Mouse (Mus musculus) lung, embryonic 15.5 days (tissue): Measurements from ENCODE around the gene Lrrtm3. TPM values are rescaled to one million over a fixed set of nuclear protein-coding genes. Genes with fewer than 3 reads are reported as not detected.

Source experiments
- ATAC-seq: fragments of 200-750 bp; cut with Nextera tagmentation; 2 replicates; pipeline ENCODE4 v1.8.0; 2017; ENCODE audit warnings: moderate number of reproducible peaks, borderline replicate concordance; ENCODE audit not compliant: low FRiP score, low TSS enrichment; ENCODE audit errors: extremely low read depth
- H3K27ac ChIP-seq: fragments of 300-500 bp; sonication (generic); 2 replicates; pipeline ENCODE4 v1.5.1; 2015; ENCODE audit warnings: moderate library complexity, mild to moderate bottlenecking, inconsistent platforms
- H3K27me3 ChIP-seq: fragments of 300-500 bp; sonication (generic); 2 replicates; pipeline ENCODE4 v1.6.1; 2015; ENCODE audit warnings: inconsistent platforms
- H3K36me3 ChIP-seq: fragments of 300-500 bp; sonication (generic); 2 replicates; pipeline ENCODE4 v1.6.1; 2015; ENCODE audit warnings: inconsistent platforms
- H3K4me1 ChIP-seq: fragments of 300-500 bp; sonication (generic); 2 replicates; pipeline ENCODE4 v1.6.1; 2015; ENCODE audit warnings: inconsistent platforms
- H3K4me2 ChIP-seq: fragments of 300-500 bp; sonication (generic); 2 replicates; pipeline ENCODE4 v1.6.1; 2015; ENCODE audit warnings: inconsistent platforms, mild to moderate bottlenecking, moderate library complexity
- H3K4me3 ChIP-seq: fragments of 300-500 bp; sonication (generic); 2 replicates; pipeline ENCODE4 v1.5.1; 2015; ENCODE audit warnings: mild to moderate bottlenecking, inconsistent platforms
- H3K9ac ChIP-seq: fragments of 300-500 bp; sonication (generic); 2 replicates; pipeline ENCODE4 v1.6.1; 2015; ENCODE audit warnings: inconsistent platforms
- H3K9me3 ChIP-seq: fragments of 300-500 bp; sonication (generic); 2 replicates; pipeline ENCODE4 v1.6.1; 2016; ENCODE audit warnings: inconsistent platforms
- WGBS: fragments of 180-500 bp; shearing (Covaris S2); methylation state at CpG from one replicate; pipeline ENCODE4 v1.1.7; 2015; 5-methylcytosine and 5-hydroxymethylcytosine counted together
- polyA plus RNA-seq: library from polyadenylated mRNA; unstranded; fragments of >200 nt; fragmentation: Nextera tagmentation; extraction: Ambion mirVana; gene quantifications from 2 replicates; pipeline ENCODE4 v1.2.1, GENCODE M21; 2015

Lrrtm3 gene
- polyA plus RNA-seq, 1 experiment from 2014 or later, result 3.1 TPM

DNA sequence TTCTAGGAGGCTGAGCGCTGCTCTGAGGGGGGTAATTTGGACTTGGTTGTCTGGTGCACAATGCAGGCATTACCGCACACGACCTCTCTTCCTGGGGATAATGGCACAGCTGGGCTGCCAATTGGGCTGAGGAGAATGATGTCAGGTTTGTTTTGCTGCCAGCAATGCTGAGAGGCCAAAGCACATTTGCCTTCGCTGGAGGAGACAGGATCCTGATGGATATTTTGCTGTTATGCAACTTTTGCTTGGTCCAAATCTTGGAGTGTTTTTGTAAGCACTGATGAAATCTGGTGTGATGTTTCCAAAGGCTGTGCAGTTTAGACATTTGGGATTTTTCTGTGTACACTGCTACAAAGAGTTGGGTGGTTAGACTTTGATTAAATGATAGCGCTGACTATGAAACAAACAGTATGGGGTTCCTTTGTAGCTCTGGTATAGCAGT lies 209.6 kb downstream of the Lrrtm3 start:
- peak; percentile 90 for ATAC-seq
- Histone ChIP-seq H3K27ac (peak overlapping the region; percentile 59), H3K4me1 (no peaks in the 10 kb centered on the region), H3K9ac (no peak overlapping the region), H3K9me3 (no peaks in the 10 kb centered on the region), H3K4me2 (no peak overlapping the region), H3K36me3 (no peaks in the 10 kb centered on the region), H3K27me3 (no peaks in the 10 kb centered on the region), H3K4me3 (no peak overlapping the region)
- WGBS, result 60% methylated on average over 5 of the region's 5 CpGs

Other genes with a start within 250 kb of the Lrrtm3 start
- 0.08 and 0.11 TPM in 2 replicates for gene Gm10118, start 162.8 kb downstream of the Lrrtm3 start, polyA plus RNA-seq